Mouse (Mus musculus): ENCODE measurements around the gene Atp8b4. TPM values are rescaled to one million over a fixed set of nuclear protein-coding genes. Genes with fewer than 3 reads are reported as not detected.

The Atp8b4 gene
- total and polyA plus RNA-seq, 2 experiments from 2014 or later: 0.11 TPM; not detected in 1

DNA sequence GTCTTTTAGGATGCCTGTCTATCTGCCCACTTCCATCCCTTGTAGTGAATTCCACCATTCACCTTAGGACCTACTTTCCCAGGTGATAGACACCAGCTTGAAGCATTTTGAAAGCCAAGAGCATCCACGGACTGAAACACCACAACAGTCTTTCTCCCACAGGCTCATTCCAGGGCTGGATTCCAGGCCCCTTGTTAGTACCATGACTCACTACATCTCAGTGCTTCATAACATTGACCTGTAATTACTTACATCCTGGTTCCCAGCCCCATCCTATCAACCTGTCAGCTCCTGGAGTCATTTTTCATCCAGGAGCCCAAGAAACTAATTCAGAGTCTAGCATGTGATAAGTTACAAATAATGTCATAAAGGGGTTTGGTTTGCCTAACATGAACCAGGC lies 148.7 kb downstream of the Atp8b4 start:
- Histone ChIP-seq H3K27ac (ENCODE audit: low read depth, low read length) (no peak overlapping the region), H3K4me2 (ENCODE audit: low read depth) (no peak overlapping the region), H3K9me3 (ENCODE audit: low read length) (no peaks in the 10 kb centered on the region), H3K4me1 (ENCODE audit: insufficient read depth) (no peaks in the 10 kb centered on the region), H3K4me3 (ENCODE audit: low read depth, low read length) (no peak overlapping the region), H3K27me3 (ENCODE audit: insufficient read depth, low read length) (no peaks in the 10 kb centered on the region), H3K36me3 (ENCODE audit: insufficient read depth) (no peaks in the 10 kb centered on the region), H3K9ac (no peak overlapping the region)
- DNase-seq (no peak), ATAC-seq (no peak)
- TF ChIP-seq CTCF (IDR thresholded peaks at IDR 0.05; ENCODE audit: low read depth): no peak
- WGBS: 92% methylated on average over 1 of the region's 1 CpGs

DNA sequence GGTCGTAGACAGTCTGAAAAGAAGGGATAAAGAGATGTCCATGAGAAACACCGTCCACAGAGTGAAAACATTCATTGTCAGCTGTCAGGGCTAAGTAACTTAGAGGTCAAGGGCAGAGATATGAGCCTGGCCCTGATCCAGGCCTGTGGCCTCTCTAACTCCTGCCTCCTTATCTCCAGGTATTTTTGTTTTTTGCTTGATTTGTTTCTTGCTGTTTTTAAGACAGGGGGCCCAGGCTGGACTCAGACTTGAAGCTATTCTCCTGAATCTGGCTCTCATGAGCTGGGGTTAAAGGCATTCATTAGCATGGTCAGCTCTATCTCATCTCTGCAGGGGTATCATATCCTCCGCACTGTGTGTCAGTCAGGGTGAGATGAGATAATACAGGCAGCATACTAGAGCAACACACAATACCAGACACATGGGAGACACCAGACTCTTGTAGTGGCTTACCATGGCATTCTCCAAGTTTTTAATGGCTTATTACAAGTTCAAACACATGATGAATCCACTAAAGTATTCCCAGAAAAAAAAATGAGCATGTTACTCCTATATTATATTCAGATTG lies 157.4 kb downstream of the Atp8b4 start:
- H3K4me3 ChIP-seq (ENCODE audit: low read depth, low read length): no peak overlapping the region
- H3K4me2 ChIP-seq (ENCODE audit: low read depth): no peak overlapping the region
- DNase-seq (no peak), ATAC-seq (no peak)
- H3K36me3 ChIP-seq (ENCODE audit: insufficient read depth): no peaks in the 10 kb centered on the region
- no peaks in the 10 kb centered on the region for H3K27me3 ChIP-seq (ENCODE audit: insufficient read depth, low read length)
- H3K27ac ChIP-seq (ENCODE audit: low read depth, low read length): no peak overlapping the region
- 82% methylated on average over 3 of the region's 3 CpGs for WGBS
- TF ChIP-seq CTCF (IDR thresholded peaks at IDR 0.05; ENCODE audit: low read depth): no peak
- no peaks in the 10 kb centered on the region for H3K9me3 ChIP-seq (ENCODE audit: low read length)
- H3K9ac ChIP-seq: no peak overlapping the region
- H3K4me1 ChIP-seq (ENCODE audit: insufficient read depth): no peaks in the 10 kb centered on the region

DNA sequence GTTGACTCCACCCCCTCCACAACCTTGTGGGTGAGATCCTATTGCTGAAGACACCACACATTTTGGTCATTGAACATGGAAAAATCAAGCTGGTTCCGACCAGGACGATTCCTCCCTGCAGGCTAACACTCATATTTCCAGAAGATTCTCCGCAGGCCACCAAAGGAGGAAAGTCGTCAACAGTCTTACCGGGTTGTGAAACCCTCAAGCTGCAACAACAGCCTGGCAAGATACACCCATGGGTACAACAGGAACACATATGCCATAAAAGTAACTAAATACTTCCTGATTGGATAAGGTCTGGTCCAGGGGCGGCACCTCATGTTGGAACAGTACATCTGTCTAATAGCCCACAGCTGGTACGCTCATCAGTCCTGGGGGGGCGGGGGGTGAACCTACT lies 159.0 kb downstream of the Atp8b4 start:
- ATAC-seq (no peak), DNase-seq (no peak)
- H3K9ac ChIP-seq: no peak overlapping the region
- H3K27ac ChIP-seq (ENCODE audit: low read depth, low read length): no peak overlapping the region
- no peak for TF ChIP-seq CTCF (IDR thresholded peaks at IDR 0.05; ENCODE audit: low read depth)
- no peak overlapping the region for H3K4me3 ChIP-seq (ENCODE audit: low read depth, low read length)
- H3K27me3 ChIP-seq (ENCODE audit: insufficient read depth, low read length): no peaks in the 10 kb centered on the region
- 94% methylated on average over 8 of the region's 8 CpGs for WGBS
- H3K36me3 ChIP-seq (ENCODE audit: insufficient read depth): no peaks in the 10 kb centered on the region
- no peaks in the 10 kb centered on the region for H3K9me3 ChIP-seq (ENCODE audit: low read length)
- H3K4me1 ChIP-seq (ENCODE audit: insufficient read depth): no peaks in the 10 kb centered on the region
- H3K4me2 ChIP-seq (ENCODE audit: low read depth): no peak overlapping the region

DNA sequence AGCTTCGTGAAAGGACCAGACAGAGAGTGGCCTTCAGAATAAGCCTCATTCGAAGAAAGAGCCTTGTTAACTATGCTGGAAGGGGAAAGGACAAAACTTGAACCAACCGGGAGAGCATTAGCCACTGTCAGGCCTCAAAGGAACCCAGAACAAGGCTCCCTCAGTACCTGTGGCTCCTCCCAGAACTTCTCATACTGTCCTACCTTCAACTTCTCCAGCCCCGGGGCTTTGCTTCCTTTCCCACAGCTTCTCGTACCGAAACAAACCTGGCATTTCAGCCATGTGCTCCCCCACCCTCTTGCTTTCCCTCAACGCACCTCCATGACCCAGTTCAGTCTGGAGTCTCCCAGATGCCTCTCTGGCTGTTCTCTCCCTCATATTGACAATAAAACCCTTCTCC lies 160.3 kb downstream of the Atp8b4 start:
- H3K9ac ChIP-seq: no peak overlapping the region
- H3K27ac ChIP-seq (ENCODE audit: low read depth, low read length): no peak overlapping the region
- TF ChIP-seq CTCF (IDR thresholded peaks at IDR 0.05; ENCODE audit: low read depth): no peak
- no peaks in the 10 kb centered on the region for H3K4me1 ChIP-seq (ENCODE audit: insufficient read depth)
- ATAC-seq (no peak), DNase-seq (no peak)
- H3K4me3 ChIP-seq (ENCODE audit: low read depth, low read length): no peak overlapping the region
- no peaks in the 10 kb centered on the region for H3K36me3 ChIP-seq (ENCODE audit: insufficient read depth)
- no peaks in the 10 kb centered on the region for H3K27me3 ChIP-seq (ENCODE audit: insufficient read depth, low read length)
- H3K9me3 ChIP-seq (ENCODE audit: low read length): no peaks in the 10 kb centered on the region
- H3K4me2 ChIP-seq (ENCODE audit: low read depth): no peak overlapping the region
- WGBS: 84% methylated on average over 7 of the region's 7 CpGs

DNA sequence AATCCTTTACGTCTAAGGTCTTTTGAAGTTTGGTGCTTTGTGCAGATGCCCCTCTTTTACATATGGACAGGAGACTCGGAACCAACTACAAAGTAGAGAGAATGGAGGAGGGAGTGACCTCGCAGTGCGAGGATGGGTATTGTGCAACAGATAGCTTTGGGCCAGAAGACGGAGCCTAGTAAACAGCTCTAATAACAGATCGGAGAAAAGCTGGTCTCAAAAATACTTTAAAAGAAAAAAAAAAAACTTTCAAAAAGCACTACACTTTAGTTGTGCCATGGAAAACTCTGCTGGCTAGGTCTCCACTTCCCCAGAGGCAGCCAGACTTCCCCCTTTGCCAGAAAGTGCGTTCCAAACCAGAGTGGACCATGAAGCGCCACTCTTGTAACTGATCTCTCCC lies 161.0 kb downstream of the Atp8b4 start:
- no peak for TF ChIP-seq CTCF (IDR thresholded peaks at IDR 0.05; ENCODE audit: low read depth)
- H3K4me2 ChIP-seq (ENCODE audit: low read depth): no peak overlapping the region
- no peak overlapping the region for H3K9ac ChIP-seq
- ATAC-seq (no peak), DNase-seq (no peak)
- H3K36me3 ChIP-seq (ENCODE audit: insufficient read depth): no peaks in the 10 kb centered on the region
- no peak overlapping the region for H3K4me3 ChIP-seq (ENCODE audit: low read depth, low read length)
- no peaks in the 10 kb centered on the region for H3K27me3 ChIP-seq (ENCODE audit: insufficient read depth, low read length)
- no peaks in the 10 kb centered on the region for H3K9me3 ChIP-seq (ENCODE audit: low read length)
- no peaks in the 10 kb centered on the region for H3K4me1 ChIP-seq (ENCODE audit: insufficient read depth)
- 57% methylated on average over 8 of the region's 8 CpGs for WGBS
- no peak overlapping the region for H3K27ac ChIP-seq (ENCODE audit: low read depth, low read length)

DNA sequence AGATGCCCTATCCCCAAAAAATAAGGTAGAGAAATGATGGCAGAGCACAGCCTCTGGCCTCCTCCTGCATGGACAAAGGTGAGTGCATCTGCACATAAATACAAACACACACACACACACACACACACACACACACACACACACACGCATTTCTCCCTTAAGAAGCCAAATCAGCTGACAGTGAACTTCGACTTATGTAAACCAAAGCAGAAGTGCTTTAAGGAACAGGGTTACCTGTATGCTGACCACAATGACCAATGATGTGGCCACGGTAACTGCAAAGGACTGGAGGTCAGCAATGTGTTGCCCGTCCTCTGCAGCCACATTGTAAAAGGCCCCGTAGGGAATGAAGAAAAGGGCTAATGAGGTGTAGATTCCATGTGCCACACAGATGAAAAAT lies 163.3 kb downstream of the Atp8b4 start:
- H3K36me3 ChIP-seq (ENCODE audit: insufficient read depth): no peaks in the 10 kb centered on the region
- ATAC-seq: no peak
- 87% methylated on average over 5 of the region's 5 CpGs for WGBS
- no peaks in the 10 kb centered on the region for H3K4me1 ChIP-seq (ENCODE audit: insufficient read depth)
- H3K9ac ChIP-seq: no peak overlapping the region
- no peak overlapping the region for H3K4me2 ChIP-seq (ENCODE audit: low read depth)
- no peak overlapping the region for H3K4me3 ChIP-seq (ENCODE audit: low read depth, low read length)
- no peaks in the 10 kb centered on the region for H3K27me3 ChIP-seq (ENCODE audit: insufficient read depth, low read length)
- no peak for TF ChIP-seq CTCF (IDR thresholded peaks at IDR 0.05; ENCODE audit: low read depth)
- DNase-seq: no peak
- H3K9me3 ChIP-seq (ENCODE audit: low read length): no peaks in the 10 kb centered on the region
- no peak overlapping the region for H3K27ac ChIP-seq (ENCODE audit: low read depth, low read length)

DNA sequence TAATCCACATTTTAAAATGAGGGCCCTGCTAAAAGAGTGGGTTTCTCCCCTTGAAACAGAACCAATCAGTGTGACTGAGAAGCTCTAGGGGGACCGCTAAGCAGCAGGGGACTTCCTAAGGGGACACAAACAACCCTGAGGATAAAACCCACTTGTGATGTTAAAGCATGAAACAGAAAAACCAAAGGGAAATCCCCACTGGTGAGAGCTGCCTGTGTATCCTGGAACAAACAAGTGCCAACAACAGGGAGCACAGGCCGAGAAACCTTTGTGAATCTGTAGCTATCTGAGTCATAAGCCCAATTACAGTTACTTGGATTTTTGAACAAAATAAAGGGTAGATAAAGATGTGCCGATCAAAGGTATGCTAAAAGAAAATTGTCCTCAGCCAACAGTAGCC lies 168.7 kb downstream of the Atp8b4 start:
- Histone ChIP-seq H3K4me1 (ENCODE audit: insufficient read depth) (no peaks in the 10 kb centered on the region), H3K27me3 (ENCODE audit: insufficient read depth, low read length) (no peaks in the 10 kb centered on the region), H3K9me3 (ENCODE audit: low read length) (no peaks in the 10 kb centered on the region), H3K4me3 (ENCODE audit: low read depth, low read length) (no peak overlapping the region), H3K27ac (ENCODE audit: low read depth, low read length) (no peak overlapping the region), H3K4me2 (ENCODE audit: low read depth) (no peak overlapping the region), H3K36me3 (ENCODE audit: insufficient read depth) (no peaks in the 10 kb centered on the region), H3K9ac (no peak overlapping the region)
- ATAC-seq: no peak
- 84% methylated on average over 3 of the region's 3 CpGs for WGBS
- no peak for DNase-seq
- no peak for TF ChIP-seq CTCF (IDR thresholded peaks at IDR 0.05; ENCODE audit: low read depth)

DNA sequence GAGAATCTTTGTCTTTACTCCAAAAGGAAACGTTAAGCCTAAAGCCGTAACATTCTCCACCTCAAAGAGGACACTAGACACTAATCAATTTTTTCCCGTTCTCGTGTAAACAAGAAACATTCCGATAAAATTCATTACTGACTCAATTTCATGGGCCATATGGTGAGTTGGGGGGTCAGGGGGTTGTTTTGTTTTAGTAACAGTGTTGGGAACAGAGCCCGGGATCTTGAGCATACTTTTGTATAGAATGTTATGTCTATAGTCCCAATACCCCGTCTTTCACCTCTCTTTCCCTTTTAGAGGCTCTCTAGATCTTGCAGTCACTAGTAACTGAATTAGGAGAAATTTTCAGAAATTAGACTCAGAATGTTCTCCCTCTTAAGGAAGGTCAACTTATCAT lies 177.3 kb downstream of the Atp8b4 start:
- ATAC-seq: no peak

More for the DNA sequence above, 177.3 kb downstream of the Atp8b4 start:
- 75% methylated on average over 7 of the region's 7 CpGs for WGBS
- no peaks in the 10 kb centered on the region for H3K27me3 ChIP-seq (ENCODE audit: insufficient read depth, low read length)
- no peaks in the 10 kb centered on the region for H3K9me3 ChIP-seq (ENCODE audit: low read length)
- H3K27ac ChIP-seq (ENCODE audit: low read depth, low read length): no peak overlapping the region
- H3K9ac ChIP-seq: no peak overlapping the region
- no peak for DNase-seq
- no peak for TF ChIP-seq CTCF (IDR thresholded peaks at IDR 0.05; ENCODE audit: low read depth)
- H3K4me1 ChIP-seq (ENCODE audit: insufficient read depth): no peaks in the 10 kb centered on the region
- no peaks in the 10 kb centered on the region for H3K36me3 ChIP-seq (ENCODE audit: insufficient read depth)
- no peak overlapping the region for H3K4me2 ChIP-seq (ENCODE audit: low read depth)
- no peak overlapping the region for H3K4me3 ChIP-seq (ENCODE audit: low read depth, low read length)
